Mouse (Mus musculus): ENCODE results near the gene Prrt1. TPM values are rescaled to one million over a fixed set of nuclear protein-coding genes. Genes with fewer than 3 reads are reported as not detected.
A peak's percentile ranks its signal among the peaks of the same experiment; 100 is the strongest.

Gene Prrt1
- polyA plus RNA-seq, 1 experiment from 2014 or later = 0.11 TPM

DNA sequence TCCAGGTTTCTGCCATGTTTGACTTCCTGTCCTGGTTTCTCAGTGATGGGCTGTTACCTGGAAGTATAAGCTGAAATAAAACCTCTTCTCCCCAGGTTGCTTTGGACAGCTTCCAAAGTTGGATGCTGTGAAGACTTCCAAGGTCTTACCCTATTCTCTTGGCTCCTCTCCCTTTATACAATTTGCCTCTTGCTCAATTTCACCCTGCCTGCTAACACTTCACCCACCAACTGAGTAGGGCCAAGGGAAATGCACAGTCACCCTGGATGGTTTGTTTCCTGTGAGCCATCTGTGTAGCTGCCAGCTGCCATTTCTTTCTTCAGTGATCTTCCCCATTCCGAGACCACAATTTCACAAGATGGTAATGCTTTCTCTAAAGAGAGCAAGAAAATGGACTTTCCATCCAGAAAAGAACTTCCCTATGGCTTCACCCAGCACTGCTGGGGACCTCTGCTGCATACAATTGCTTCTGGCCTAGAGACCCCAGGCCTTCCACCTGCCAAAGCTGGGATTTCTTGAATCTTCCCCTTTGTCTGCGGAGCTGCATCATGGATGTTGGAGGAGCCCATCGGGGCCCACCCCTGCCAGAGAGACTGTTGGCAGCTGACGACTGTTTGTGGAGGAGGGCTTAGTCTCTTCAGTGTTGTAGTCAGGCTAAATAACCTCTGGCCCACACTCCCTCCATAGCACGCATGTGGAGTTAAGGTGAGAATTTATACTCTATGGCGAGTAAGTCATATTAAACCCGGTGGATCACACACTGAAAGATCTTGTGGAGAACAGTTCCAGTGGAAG is 10.3 kb downstream of the Prrt1 start:
- no peaks in the 10 kb centered on the region for H3K9me3 ChIP-seq
- H3K4me3 ChIP-seq = no peak overlapping the region
- 0 out of 2 replicates have a peak overlapping the region, but pooled peaks have one; percentile 18 for H3K27ac ChIP-seq
- H3K4me1 ChIP-seq = peaks cover 8% of the 10 kb centered on the region; the same call in 1 of the 2 replicates
- no peaks in the 10 kb centered on the region for H3K36me3 ChIP-seq
- H3K27me3 ChIP-seq (ENCODE audit: insufficient read depth, poor library complexity, severe bottlenecking) = peaks cover 11% of the 10 kb centered on the region; the same call in 1 of the 2 replicates
- no peak for DNase-seq (ENCODE audit: low spot score)
- 80% methylated on average over 7 of the region's 7 CpGs for WGBS

DNA sequence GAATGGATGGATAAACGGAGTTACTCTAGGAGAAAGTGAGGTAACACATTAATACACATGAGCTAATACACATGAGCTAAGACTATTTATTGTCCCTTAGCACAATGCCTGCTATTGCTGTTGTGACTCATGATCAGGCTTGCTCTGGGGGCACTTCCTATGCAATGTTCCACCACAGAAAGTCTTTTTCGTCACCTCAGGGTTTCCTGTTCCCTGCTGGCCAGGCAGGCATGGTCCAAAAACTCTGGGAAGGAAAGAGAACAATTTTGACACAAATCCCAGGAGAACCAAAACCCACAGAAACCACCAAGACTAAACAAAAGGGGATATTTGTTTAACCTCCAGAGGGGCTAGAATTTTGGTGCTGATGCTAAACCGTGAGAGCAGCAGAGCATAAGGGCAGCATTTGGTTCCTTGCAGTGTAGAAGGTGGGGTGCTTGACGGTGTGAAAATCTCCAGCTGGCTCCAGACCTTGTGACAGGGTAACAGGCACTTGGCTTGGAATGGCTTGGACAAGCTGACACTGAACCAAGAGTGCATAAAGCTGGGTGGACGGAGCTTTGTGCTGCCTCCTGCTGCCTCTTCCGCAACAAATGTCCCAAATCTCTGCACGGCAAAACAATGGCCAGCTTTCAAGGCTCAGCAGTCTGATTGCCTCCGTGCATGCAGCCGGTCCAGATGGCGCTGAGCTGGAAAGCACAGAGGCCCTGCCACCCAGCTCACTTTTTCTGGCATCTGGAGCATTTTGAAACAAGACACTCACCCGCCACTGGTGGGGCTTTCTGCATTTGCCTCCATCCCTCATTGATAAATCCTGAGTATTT is 11.7 kb downstream of the Prrt1 start:
- peak; percentile 70 for DNase-seq (ENCODE audit: low spot score)
- Histone ChIP-seq H3K4me1 (peaks cover 19% of the 10 kb centered on the region), H3K27ac (peak overlapping the region; percentile 17), H3K4me3 (no peak overlapping the region), H3K27me3 (ENCODE audit: insufficient read depth, poor library complexity, severe bottlenecking) (peaks cover 3% of the 10 kb centered on the region; the same call in 1 of the 2 replicates), H3K9me3 (no peaks in the 10 kb centered on the region), H3K36me3 (peaks cover 4% of the 10 kb centered on the region; the same call in 1 of the 2 replicates)
- 15% methylated on average over 11 of the region's 11 CpGs for WGBS

- no peaks in the 10 kb centered on the region for H3K27me3 ChIP-seq (ENCODE audit: insufficient read depth, poor library complexity, severe bottlenecking)
- H3K4me3 ChIP-seq = no peak overlapping the region
- WGBS = 84% methylated on average over 3 of the region's 3 CpGs
- H3K27ac ChIP-seq = no peak overlapping the region
- H3K4me1 ChIP-seq = peaks cover 24% of the 10 kb centered on the region
- H3K36me3 ChIP-seq = peaks cover 6% of the 10 kb centered on the region; the same call in 1 of the 2 replicates
- no peak for DNase-seq (ENCODE audit: low spot score)
- no peaks in the 10 kb centered on the region for H3K9me3 ChIP-seq
Observed at GRCm38 (mm10) chr17:34641945-34642344, 12.6 kb downstream of the Prrt1 start.

DNA sequence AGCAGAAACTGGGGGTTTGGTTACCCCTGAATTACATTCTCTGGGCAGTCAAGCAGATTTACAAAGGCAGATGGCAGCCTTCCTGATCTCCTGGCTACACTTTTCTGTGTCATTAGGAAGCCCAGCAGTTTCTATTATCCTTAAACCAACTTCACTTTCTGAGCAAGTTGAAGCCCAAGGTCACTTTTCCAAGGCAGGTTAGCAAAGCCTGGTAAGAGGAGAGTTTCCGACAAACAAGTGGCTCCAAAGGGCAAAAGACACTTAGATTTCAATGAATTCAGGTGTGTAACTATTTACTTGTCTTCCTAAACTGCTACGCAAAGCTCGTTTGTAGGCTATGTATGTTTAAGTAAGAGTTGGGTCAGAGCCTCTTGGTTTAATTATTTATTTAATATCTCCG is 14.0 kb downstream of the Prrt1 start:
- DNase-seq (ENCODE audit: low spot score) = no peak
- H3K9me3 ChIP-seq = no peaks in the 10 kb centered on the region
- no peaks in the 10 kb centered on the region for H3K27me3 ChIP-seq (ENCODE audit: insufficient read depth, poor library complexity, severe bottlenecking)
- H3K4me1 ChIP-seq = peaks cover 34% of the 10 kb centered on the region
- no peak overlapping the region for H3K27ac ChIP-seq
- H3K4me3 ChIP-seq = no peak overlapping the region
- WGBS = 81% methylated on average over 4 of the region's 4 CpGs
- peaks cover 6% of the 10 kb centered on the region; the same call in 1 of the 2 replicates for H3K36me3 ChIP-seq

DNA sequence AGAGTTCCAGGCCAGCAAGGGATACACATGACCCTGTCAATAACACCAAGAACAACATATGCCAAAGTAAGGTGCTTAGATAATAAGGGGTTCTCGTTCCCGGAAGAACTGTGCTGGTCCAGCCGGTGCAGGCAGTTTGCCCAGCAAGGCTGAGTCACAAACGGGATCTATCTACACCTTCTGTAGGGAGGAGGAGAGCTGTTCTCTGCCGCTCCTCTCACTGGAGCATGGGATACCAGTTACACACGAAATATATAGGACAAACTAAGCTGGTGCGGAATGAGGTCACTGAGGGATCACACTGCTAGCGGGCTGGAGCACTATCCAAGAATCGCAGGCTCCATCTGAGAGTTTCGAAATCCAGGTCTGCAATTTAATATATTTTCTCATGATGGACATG is 14.6 kb downstream of the Prrt1 start:
- Histone ChIP-seq H3K27me3 (ENCODE audit: insufficient read depth, poor library complexity, severe bottlenecking) (no peaks in the 10 kb centered on the region), H3K9me3 (no peaks in the 10 kb centered on the region), H3K4me1 (peaks cover 36% of the 10 kb centered on the region), H3K36me3 (peaks cover 10% of the 10 kb centered on the region), H3K4me3 (no peak overlapping the region), H3K27ac (no peak overlapping the region)
- WGBS = 72% methylated on average over 10 of the region's 10 CpGs
- no peak for DNase-seq (ENCODE audit: low spot score)

GRCm38 (mm10) chr17:34644608-34645007 is 15.3 kb downstream of the Prrt1 start, which contains the start of gene Fkbpl:
TSS of gene Fkbpl (plus strand) at chr17:34644764.
- H3K27me3 ChIP-seq (ENCODE audit: insufficient read depth, poor library complexity, severe bottlenecking) = no peaks in the 10 kb centered on the region
- peaks cover 36% of the 10 kb centered on the region for H3K4me1 ChIP-seq
- DNase-seq (ENCODE audit: low spot score) = peak; percentile 97
- peak within 1 kb of the TSS; percentile 74 for H3K4me3 ChIP-seq
- H3K9me3 ChIP-seq = no peaks in the 10 kb centered on the region
- H3K36me3 ChIP-seq = peaks cover 17% of the 10 kb centered on the region
- 1% methylated on average over 16 of the region's 16 CpGs for WGBS
- H3K27ac ChIP-seq = peak within 1 kb of the TSS; percentile 90

GRCm38 (mm10) chr17:34645256-34645829 is 16.0 kb downstream of the Prrt1 start:
- Histone ChIP-seq H3K27me3 (ENCODE audit: insufficient read depth, poor library complexity, severe bottlenecking) (no peaks in the 10 kb centered on the region), H3K27ac (peak overlapping the region; percentile 90), H3K4me1 (peaks cover 36% of the 10 kb centered on the region), H3K9me3 (no peaks in the 10 kb centered on the region), H3K4me3 (peak overlapping the region; percentile 74), H3K36me3 (peaks cover 24% of the 10 kb centered on the region)
- 42% methylated on average over 10 of the region's 10 CpGs for WGBS
- no peak for DNase-seq (ENCODE audit: low spot score)

GRCm38 (mm10) chr17:34645831-34646511 is 16.6 kb downstream of the Prrt1 start:
- no peak overlapping the region for H3K27ac ChIP-seq
- WGBS = 82% methylated on average over 30 of the region's 30 CpGs
- H3K4me1 ChIP-seq = peaks cover 33% of the 10 kb centered on the region
- H3K27me3 ChIP-seq (ENCODE audit: insufficient read depth, poor library complexity, severe bottlenecking) = no peaks in the 10 kb centered on the region
- H3K4me3 ChIP-seq = peak overlapping the region; percentile 74; the same call in 1 of the 2 replicates
- DNase-seq (ENCODE audit: low spot score) = no peak
- H3K9me3 ChIP-seq = no peaks in the 10 kb centered on the region
- peaks cover 30% of the 10 kb centered on the region for H3K36me3 ChIP-seq

GRCm38 (mm10) chr17:34646906-34647787 is 17.8 kb downstream of the Prrt1 start, which contains the start of gene Atf6b:
TSS of gene Atf6b (plus strand) at chr17:34647146.
- Histone ChIP-seq H3K4me3 (peak within 1 kb of the TSS; percentile 99), H3K27ac (peak within 1 kb of the TSS; percentile 92), H3K9me3 (no peaks in the 10 kb centered on the region; the same call in 1 of the 2 replicates), H3K4me1 (peaks cover 28% of the 10 kb centered on the region), H3K36me3 (peaks cover 42% of the 10 kb centered on the region), H3K27me3 (ENCODE audit: insufficient read depth, poor library complexity, severe bottlenecking) (no peaks in the 10 kb centered on the region)
- WGBS = 2% methylated on average over 59 of the region's 66 CpGs
- peak; percentile 99 for DNase-seq (ENCODE audit: low spot score)

- no peak overlapping the region for H3K27ac ChIP-seq
- no peak for DNase-seq (ENCODE audit: low spot score)
- H3K4me3 ChIP-seq = peak overlapping the region; percentile 99
- WGBS = 83% methylated on average over 16 of the region's 16 CpGs
- H3K4me1 ChIP-seq = peaks cover 28% of the 10 kb centered on the region
- H3K36me3 ChIP-seq = peaks cover 54% of the 10 kb centered on the region
- no peaks in the 10 kb centered on the region for H3K27me3 ChIP-seq (ENCODE audit: insufficient read depth, poor library complexity, severe bottlenecking)
- no peaks in the 10 kb centered on the region; the same call in 1 of the 2 replicates for H3K9me3 ChIP-seq
Observed at GRCm38 (mm10) chr17:34648141-34648890, 19.0 kb downstream of the Prrt1 start.

All from heart, embryonic 10.5 days (tissue).